Mouse (Mus musculus) embryo, embryonic 11 days (tissue): ENCODE measurements around the gene Sparc.
A peak's percentile ranks its signal among the peaks of the same experiment; 100 is the strongest.
"Not testable (repeated sequence)": the region's sequence is repeated elsewhere in the genome, so short reads cannot be mapped to it uniquely, and the experiment has no call there.

Experiments used
- DNase-seq: peaks from one replicate; pipeline ENCODE4 v3.0.0-alpha.2; 2015

The Sparc gene

DNA sequence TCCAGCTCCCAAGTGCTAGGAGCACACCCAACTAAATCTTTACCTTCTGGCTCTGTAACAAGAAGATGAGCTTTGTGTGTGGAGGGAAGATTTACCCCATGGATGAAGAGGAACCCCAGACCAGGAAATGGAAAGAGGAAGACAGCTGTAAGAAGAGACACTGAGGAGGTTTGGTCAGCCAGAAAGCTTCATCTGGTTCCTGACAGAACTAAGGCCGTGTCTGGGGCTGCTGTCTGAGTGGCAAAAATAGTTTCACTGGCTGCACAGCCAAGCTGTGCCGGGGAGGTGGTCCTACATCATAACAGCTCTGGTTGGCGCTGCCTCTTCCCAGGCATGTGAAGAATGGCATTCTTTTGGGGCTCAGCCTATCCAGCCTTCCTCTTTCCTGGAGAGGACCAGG is 10.0 kb upstream of the Sparc start:
- peak; percentile 15 for DNase-seq

DNA sequence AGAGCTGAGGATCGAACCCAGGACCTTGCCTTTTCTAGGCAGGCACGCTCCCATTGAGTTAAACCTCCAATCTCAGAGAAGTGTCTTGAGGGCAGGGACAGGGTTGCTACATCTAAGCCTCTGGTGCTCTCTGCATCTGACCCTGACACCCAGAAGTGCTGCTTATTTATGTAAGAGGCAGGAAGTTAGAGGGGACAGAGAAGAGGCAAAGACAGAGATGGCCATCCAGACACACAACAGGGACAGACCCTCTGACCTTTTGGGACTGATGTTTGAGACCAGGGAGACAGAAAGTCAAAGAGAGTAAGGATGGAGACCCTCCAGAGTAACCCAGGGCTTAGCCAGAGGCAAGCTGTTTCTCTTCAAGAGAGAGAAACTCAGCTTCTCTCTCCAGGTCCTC is 7.0 kb upstream of the Sparc start:
- no peak for DNase-seq

DNA sequence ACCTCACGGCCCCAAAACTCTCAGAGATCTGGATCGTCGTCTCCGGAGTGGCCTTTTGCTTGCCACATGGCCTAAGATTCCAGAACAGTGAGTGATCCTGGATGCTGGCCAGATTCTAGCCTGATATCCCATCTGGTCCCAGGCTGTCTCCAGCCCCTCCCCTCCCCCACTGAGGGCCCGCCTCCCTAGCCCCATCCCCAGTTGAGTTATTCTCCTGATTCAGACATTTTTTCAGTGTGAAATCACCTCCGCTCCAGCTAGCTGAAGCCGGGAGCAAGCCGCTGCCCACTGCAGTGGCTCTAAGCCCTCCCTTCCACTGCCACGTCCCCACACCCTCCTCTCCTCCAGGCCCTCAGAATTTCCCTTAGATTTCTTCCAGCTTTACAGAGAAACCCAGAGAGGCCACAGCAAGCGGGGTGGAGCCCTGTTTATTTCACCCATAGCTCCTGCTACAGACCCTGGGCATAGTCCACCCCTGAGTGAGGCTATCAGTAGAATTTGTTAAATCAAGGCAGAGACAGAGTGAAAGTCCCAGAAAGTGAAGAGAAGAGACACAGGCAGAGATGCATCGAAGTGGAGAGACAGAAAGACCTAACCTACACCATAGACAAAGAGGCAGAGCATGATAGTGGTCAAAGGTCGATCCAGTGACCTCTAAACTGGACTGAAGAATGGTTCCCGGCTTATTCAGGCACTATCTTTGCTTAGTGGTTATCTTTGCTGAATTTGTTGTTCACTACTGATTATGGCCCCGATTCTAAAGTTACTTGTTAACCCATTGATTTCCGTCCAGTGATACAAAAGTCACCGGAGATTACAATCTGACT is 5.4 kb upstream of the Sparc start:
- DNase-seq = peak; percentile 90

DNA sequence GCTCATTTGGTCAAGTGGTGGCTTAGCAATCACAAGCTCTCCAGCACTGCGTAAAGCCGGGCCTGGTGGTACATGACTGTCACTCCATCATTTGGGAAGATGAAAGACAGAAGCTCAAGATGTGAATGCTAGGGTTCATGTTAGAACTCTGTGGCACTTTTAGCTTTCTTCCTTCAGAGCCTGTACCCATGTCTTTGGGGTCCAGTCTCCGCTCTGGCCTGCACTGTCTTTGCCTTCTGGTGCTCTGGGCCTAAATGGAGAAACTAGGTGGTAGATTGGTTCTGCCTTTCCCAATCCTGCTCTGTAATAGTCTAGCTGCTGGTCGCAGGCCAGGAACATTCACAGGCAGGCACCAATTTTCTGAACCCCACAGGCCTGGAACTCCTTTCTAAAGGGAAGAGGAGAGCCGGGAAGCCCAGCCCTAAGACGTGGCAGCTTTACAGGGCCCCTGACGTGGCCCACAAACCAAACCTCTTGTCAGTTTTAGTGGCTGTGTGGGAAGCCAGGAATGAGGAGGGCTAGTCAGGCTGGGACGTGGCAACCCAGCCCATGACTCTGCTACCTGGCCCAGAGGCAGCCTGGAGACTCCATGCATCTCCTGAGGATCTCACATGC is 1.9 kb upstream of the Sparc start:
- DNase-seq = no peak

DNA sequence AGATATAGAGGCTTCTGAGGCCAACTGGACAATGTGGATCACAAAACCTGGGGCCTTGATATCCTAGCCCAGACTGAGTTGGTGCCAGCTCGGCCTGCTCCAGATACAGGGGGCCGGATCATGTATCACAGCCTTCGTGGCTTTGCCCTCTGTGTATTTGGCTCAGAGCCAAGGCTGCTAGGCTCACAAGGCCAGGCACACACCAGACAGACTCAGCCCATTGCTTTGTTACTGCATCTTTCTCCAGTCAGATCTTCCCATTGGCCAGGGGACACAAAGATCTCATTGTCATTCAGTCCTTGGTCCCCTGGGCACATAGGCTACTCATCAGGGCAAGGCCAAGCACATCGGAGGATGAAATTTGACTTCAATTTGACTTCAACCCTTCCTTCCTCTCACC is 773 bp upstream of the Sparc start:
- peak; percentile 82 for DNase-seq

DNA sequence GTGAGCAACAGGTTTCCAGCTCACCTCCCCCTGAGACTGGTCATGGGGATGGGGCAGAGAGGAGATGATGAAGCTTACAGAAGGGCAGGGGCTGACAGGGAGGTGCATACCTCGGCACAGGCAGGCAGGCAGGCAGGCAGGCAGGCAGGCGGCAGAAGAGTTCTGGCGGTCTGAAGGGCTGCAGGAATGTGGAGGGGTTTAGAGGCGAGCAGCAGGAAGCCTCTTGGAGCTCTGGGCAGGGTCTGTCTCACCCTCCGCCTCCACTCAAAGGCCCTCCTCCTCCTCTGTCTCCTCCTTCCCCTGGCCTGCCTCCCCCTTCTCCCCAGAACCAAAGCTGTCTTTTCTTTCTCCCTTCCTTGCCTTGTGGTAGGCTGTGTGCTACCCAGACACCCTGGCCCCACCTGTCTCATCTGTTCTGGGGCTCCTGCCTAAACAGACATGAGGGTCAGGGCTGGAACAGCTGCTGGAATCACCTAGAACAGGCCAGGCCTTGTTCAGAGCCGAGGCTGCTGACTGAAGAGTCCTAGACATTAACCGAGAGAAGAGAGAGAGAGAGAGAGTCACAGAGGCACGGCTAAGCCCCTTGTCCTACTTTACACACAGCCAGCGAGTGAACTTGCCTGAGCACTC is 3.2 kb downstream of the Sparc start:
- DNase-seq = peak; percentile 79

DNA sequence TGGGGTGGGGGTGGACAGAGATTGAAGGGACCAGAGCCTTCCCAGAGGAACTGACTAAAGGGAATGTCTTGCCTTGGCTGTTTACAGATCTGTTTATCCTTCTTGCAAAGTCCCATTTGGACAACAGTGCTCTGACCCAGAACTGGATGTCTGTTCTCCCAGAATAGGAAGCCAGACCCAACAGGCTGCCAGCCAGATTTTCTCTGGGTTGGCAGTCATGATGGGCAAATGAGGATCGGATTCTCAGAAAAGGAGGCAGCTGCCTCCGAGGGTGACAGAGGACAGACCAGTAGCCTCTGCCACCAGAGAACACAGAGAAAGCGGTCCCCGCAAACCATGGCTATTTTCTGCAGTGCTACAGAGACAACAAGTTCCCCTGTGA is 3.7 kb downstream of the Sparc start:
- DNase-seq = no peak

DNA sequence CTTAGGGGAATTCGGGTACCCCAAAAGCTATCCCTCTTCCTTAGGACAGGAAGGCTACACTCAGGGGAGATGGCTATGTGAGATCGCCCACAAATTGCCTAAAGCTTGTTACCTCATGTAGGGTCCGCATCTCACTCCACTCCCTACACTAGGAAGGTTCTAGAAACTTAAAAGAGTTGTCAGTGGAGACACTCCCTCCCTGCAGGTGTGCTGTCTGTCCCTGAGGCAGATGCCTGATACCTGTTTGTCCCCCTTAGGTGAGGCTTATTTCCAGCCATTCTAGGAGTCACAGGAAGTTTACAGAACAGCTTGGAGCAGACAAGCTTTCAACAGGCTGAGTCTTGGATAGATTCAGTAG is 4.3 kb downstream of the Sparc start:
- peak; percentile 20 for DNase-seq

DNA sequence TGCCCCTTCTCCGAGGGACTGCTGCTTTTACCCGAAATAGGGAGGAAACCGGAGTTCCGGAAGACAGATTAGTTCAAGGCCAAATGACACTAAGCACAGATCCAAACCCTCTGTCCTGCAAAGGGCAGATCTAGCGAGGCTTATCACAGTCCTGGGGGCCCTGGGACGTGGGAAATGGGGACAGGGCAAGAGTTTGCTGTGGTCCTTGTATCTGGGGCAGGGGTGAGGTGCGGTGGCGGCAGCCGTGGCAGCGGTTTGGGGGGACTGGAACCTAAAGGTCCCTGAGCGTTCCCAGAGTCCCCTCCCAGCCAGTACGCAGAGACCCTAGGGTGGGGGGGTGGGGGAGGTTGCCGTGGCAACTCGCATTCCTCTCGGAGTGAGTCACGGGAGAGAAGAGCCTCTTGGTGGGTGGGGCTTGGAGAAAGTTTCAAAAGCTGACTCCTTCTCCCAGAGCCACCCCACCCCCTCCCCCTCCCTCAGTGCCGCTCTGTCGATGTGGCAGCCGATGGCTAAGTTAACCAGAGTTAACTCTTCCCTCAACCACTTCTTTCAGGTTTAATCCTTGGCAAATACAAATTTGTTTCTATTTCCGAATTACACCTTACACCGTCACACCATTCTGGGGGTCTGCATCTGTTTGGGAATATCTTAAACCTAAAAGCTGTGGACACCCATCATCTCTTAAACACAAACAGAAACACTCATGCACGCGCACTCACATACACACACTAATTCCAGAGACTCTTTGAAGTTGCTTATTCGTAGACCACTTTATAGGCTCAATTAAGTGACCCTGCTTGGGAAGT is 4.9 kb downstream of the Sparc start:
- DNase-seq = peak; percentile 90

DNA sequence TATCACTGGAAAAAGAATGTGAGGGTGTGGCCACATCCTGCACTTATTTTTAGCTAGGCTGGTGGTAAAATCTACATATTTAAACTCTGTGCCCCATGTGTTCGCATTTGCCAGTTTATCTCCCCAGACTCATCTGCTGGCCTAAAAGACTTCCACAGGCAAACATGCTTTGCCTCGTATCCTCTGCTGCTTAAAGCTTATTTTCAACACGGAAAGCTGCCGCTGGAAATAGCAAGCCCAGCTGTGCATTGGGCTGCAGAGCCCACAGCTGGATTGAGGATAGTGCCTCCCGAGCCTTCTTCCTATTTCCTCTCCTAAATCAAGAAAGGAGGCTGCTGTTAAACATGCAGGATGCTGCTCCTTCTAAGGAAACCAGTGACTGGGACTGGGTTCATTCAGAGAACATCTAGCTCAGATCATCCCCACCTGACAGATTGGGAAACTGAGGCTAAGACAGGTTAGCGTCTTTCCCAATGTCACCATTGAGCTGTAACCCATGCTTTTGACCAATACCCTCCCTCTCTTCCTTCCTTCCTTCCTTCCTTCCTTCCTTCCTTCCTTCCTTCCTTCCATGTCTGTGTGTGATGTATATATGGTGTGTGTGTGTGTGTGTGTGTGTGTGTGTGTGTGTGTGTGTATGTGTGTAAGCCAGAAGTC is 6.2 kb downstream of the Sparc start:
- DNase-seq = no peak

DNA sequence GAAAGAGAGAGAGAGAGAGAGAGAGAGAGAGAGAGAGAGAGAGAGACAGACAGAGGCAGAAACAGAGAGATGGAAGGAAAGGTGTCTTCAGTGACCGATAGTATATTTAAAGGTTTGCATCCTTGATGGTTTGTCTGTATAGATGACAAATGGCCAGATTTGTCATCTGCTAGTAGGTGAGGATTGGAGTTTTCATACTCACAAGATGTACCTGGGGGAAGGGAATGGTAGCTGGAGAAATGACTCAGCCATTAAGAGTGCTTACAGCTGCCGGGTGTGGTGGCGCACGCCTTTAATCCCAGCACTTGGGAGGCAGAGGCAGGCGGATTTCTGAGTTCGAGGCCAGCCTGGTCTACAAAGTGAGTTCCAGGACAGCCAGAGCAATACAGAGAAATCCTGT is 7.3 kb downstream of the Sparc start:
- not testable (repeated sequence) for DNase-seq

DNA sequence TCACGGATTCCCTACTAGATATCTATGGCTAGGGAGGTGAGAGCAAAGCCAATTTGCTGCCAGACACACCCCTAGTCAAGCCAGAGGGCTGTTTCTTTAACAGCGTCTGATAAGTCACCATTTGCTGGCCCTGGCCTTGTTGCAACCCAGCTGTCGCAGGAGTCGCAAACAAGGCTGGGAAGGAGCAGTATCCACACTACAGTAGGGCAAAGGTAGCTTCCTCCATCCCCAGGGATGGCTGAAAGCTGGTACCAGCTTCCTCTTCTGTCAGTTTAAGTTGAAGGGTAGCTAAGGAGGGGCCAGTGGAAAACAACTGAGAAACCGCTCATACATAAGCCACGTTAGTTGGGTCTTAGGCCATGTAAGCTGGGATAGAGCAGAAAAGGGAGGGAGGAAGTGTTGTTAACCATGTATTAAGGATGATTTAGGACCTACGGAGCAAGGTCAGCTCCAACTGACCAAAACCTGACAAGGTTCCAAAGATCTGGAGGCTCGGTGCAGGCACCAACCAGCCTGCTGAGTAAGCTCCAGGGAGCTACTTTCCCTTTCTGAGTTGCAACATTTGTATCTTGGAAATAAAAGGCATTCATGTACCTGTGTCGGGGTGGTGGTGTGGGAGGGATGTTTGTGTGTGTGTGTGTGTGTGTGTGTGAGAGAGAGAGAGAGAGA is 7.8 kb downstream of the Sparc start:
- no peak for DNase-seq

DNA sequence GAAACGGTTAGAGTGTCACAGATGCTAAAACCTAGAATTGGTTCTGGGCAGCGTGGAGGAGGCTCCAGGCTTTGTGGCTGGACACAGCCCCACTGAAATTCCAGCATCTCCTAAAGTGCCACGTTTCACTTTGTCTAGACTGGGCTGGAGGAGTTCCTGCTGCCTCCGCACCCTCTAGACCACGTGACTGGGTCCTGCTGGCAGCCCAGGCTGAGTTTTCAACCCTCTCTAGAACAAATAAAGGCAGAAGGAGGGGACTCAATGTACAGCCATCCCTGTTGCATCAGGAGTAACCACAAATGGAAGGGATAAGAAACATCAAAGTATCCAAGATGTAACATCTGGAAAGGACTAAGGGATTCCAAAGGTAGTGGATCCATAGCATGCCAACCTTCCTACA is 8.7 kb downstream of the Sparc start:
- no peak for DNase-seq

DNA sequence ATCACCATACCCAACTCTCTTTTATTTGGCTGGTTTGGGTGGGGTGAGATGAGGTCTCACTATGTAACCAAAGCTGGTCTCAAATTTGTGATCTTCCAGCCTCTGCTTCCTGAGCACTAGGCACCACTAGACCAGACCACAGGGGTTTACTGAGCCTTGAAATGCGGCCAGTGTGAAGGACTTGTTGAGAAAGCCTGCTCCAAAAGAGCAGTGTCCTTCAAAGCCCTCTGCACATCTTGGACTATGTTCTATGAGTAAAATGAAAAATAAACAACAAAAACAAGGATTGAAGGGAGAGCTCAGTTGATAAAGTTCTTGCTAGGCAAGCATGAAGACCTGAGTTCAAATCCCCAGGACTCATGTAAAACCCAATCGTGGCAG is 9.6 kb downstream of the Sparc start:
- DNase-seq = no peak

DNA sequence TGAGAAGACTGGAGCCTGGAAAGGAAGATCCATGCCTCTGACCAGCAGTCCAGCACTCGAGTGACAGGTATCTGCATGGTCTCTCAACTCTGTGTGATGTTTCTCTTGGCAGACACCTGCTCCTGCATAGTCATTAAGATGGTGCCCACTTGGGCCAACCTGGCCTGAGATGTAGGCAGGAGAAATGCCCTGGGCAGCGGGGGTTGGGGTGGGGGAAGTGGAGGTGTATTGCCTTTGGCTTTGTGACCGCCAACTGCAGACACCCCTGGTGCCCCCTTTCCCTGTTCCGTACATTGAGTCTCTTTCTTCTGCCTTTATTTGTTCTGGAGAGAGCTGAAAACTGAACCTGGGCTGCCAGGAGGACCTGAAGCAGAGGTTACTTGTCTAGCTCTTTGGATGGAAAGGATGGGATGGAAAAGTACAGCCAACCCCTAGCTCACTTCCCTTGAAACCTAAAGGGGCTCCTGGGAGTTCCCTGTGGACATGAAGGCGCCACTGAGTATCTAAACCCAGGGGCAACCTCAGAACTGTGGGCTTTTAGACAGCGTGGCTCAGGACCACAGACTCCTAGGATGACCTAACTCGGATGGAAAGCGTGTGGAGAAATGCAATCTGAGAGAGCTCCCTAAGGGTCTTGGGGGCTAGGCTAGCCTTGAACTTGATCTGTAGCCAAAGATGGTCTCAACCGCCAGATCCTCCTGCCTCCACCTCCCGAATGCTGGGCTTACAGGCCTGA is 10.1 kb downstream of the Sparc start:
- DNase-seq = no peak

DNA sequence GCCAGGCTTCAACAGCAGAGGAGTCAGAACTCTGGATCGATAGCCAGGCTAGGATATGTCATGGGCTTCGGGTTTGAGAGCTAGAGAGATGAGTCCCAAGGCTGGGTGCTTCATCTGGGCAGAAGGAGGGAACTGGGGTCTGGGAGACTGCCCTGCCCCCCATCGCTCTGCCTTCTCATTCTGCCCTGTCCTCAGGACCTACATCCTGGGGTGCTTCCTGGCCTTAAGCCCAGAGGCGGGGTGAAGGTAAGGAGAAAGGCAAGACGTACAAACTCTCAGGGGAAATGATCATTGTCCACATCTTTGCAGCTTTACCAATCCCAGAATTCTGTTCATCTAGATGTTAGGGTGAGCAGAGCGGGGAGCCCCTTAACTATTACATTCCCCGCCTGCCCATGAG is 10.9 kb downstream of the Sparc start:
- DNase-seq = no peak

DNA sequence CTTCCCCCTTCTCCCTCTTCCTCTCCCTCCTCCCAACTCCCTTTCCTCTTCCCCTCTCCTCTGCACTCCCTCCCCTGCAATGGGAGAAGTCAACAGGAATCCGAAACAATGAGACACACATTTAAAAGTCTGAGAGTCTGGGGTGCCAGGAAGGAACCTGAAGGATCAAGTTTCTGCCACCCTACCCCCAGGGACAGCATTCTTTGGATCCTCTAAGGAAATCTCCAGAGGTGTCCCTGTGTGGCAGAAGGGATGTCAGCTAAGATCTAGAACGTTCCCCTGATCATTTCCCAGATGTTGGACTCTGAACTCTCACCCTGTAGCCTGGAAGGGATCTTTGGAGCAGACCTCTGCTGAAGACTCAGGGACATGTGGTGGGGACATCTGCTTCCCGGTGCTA is 12.5 kb downstream of the Sparc start:
- no peak for DNase-seq

DNA sequence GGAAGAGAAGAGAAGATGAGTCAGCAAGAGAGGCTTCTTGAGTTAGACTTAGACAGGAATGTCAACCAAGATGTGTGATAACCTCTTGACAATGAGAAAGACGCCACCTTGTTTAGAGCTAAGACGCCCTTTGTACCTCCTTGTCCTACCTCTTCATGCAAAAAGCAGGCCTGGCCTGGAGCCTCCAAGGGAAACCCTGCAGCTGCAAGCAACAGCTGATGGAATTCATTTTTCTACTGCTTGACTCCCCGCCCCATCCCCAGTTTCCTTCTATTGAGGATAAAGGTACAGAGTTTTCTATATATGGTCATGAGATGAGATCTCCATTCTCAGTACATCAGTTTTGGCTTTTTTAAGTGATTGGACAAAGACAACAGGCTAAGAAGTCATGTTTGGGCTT is 13.0 kb downstream of the Sparc start:
- no peak for DNase-seq

DNA sequence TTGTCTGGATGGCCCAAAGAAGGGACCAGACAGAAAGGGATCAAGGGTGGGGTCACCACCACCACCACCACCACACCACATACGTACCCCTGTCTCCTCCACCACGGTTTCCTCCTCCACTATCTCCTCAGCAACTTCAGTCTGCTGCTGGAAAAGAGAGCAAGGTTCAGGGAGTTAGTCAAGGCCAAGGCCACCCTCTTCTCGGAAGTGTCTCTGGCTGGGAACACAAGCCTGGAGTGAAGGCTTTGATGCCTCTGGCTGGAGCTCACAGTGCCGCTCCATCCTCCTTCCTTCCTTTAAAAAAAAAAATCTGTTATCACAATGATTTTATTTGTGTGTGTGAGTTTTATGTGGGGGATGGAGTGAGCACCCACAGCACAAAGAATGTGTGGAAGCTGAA is 15.8 kb downstream of the Sparc start:
- DNase-seq = no peak

DNA sequence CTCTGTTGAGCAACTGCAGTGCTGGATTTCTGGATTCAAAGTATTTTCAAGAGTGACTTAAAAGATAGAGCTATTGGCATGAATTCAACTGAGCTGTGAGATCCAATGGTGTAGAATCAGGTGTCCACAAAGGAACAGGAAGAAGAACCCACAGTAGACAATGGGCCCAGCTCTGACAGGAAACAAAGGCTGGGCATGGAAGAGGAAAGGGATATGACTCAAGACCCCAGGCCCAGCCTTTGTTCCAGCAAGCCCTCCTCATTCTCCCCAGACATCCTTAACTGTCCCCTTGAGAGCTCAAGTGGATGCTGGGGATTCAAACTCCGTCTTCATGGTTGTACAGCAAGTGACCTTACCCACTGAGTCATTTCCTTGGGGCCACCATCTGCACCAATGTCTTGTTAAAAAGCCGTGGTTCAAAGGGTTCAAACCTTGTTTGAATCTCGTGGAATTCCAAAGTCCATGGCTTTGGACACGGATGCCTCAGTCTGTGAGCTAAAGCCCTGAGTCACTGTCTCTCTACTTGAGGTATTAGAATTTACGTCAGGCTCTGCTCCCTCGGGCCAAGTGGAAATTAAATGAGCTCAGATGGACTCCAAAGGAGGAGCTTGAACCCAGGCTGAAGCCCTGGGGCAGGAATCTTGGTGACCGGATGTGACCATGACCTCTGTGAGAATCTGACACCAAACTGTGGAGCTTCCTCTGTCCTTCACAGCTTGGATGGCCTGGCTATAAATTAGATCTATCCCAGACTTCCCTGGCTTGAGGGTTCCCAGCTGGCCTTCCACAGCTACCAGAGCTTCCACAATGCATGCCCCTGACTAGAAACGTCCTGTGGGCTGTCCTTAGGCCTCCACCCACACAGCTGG is 17.1 kb downstream of the Sparc start:
- peak; percentile 21 for DNase-seq
